Mouse (Mus musculus): ENCODE data around the gene Rhd. TPM values are rescaled to one million over a fixed set of nuclear protein-coding genes. Genes with fewer than 3 reads are reported as not detected.

The Rhd gene
- total and polyA plus RNA-seq, 2 experiments from 2014 or later: 0.19 to 0.70 TPM

- WGBS: 59% methylated on average over 5 of the region's 5 CpGs
These were observed 8.3 kb upstream of the Rhd start for GRCm38 (mm10) chr4:134856056-134856455.

GRCm38 (mm10) chr4:134856501-134856900, 7.8 kb upstream of the Rhd start:
- Histone ChIP-seq H3K9me3 (ENCODE audit: low read length) (no peaks in the 10 kb centered on the region), H3K4me2 (ENCODE audit: low read depth) (no peak overlapping the region), H3K4me3 (ENCODE audit: low read depth, low read length) (no peak overlapping the region), H3K9ac (no peak overlapping the region), H3K36me3 (ENCODE audit: insufficient read depth) (no peaks in the 10 kb centered on the region), H3K27me3 (ENCODE audit: insufficient read depth, low read length) (no peaks in the 10 kb centered on the region; the same call in 1 of the 2 replicates), H3K27ac (ENCODE audit: low read depth, low read length) (no peak overlapping the region), H3K4me1 (ENCODE audit: insufficient read depth) (0 out of 2 replicates have a peak, but pooled peaks cover under 1% of the 10 kb centered on the region)
- no peak for DNase-seq
- 35% methylated on average over 5 of the region's 5 CpGs for WGBS
- ATAC-seq: no peak
- TF ChIP-seq CTCF (IDR thresholded peaks at IDR 0.05; ENCODE audit: low read depth): no peak

More at GRCm38 (mm10) chr4:134856056-134856455, 8.3 kb upstream of the Rhd start:
- H3K36me3 ChIP-seq (ENCODE audit: insufficient read depth): no peaks in the 10 kb centered on the region
- H3K27me3 ChIP-seq (ENCODE audit: insufficient read depth, low read length): no peaks in the 10 kb centered on the region; the same call in 1 of the 2 replicates
- H3K4me1 ChIP-seq (ENCODE audit: insufficient read depth): peaks cover 5% of the 10 kb centered on the region; the same call in 1 of the 2 replicates
- TF ChIP-seq CTCF (IDR thresholded peaks at IDR 0.05; ENCODE audit: low read depth): no peak
- ATAC-seq (no peak), DNase-seq (no peak)
- no peak overlapping the region for H3K4me3 ChIP-seq (ENCODE audit: low read depth, low read length)
- no peak overlapping the region for H3K27ac ChIP-seq (ENCODE audit: low read depth, low read length)
- H3K9me3 ChIP-seq (ENCODE audit: low read length): no peaks in the 10 kb centered on the region
- no peak overlapping the region for H3K9ac ChIP-seq
- H3K4me2 ChIP-seq (ENCODE audit: low read depth): no peak overlapping the region

- DNase-seq: no peak
- Histone ChIP-seq H3K27ac (ENCODE audit: low read depth, low read length) (no peak overlapping the region), H3K9ac (no peak overlapping the region), H3K9me3 (ENCODE audit: low read length) (no peaks in the 10 kb centered on the region), H3K4me1 (ENCODE audit: insufficient read depth) (no peaks in the 10 kb centered on the region), H3K4me2 (ENCODE audit: low read depth) (no peak overlapping the region), H3K27me3 (ENCODE audit: insufficient read depth, low read length) (no peaks in the 10 kb centered on the region; the same call in 1 of the 2 replicates), H3K36me3 (ENCODE audit: insufficient read depth) (no peaks in the 10 kb centered on the region), H3K4me3 (ENCODE audit: low read depth, low read length) (no peak overlapping the region)
- 87% methylated on average over 4 of the region's 4 CpGs for WGBS
- no peak for ATAC-seq
- TF ChIP-seq CTCF (IDR thresholded peaks at IDR 0.05; ENCODE audit: low read depth): no peak
These were observed 5.8 kb upstream of the Rhd start for GRCm38 (mm10) chr4:134858494-134858893.

GRCm38 (mm10) chr4:134861884-134862283, 2.5 kb upstream of the Rhd start:
- Histone ChIP-seq H3K4me3 (ENCODE audit: low read depth, low read length) (no peak overlapping the region), H3K36me3 (ENCODE audit: insufficient read depth) (no peaks in the 10 kb centered on the region), H3K4me2 (ENCODE audit: low read depth) (no peak overlapping the region), H3K9ac (no peak overlapping the region), H3K4me1 (ENCODE audit: insufficient read depth) (no peaks in the 10 kb centered on the region), H3K27ac (ENCODE audit: low read depth, low read length) (no peak overlapping the region), H3K9me3 (ENCODE audit: low read length) (no peaks in the 10 kb centered on the region), H3K27me3 (ENCODE audit: insufficient read depth, low read length) (no peaks in the 10 kb centered on the region)
- WGBS: 84% methylated on average over 6 of the region's 6 CpGs
- DNase-seq: no peak
- ATAC-seq: no peak
- no peak for TF ChIP-seq CTCF (IDR thresholded peaks at IDR 0.05; ENCODE audit: low read depth)

GRCm38 (mm10) chr4:134862996-134863395, 1.3 kb upstream of the Rhd start:
- no peak for DNase-seq
- Histone ChIP-seq H3K27ac (ENCODE audit: low read depth, low read length) (no peak overlapping the region), H3K4me2 (ENCODE audit: low read depth) (no peak overlapping the region), H3K36me3 (ENCODE audit: insufficient read depth) (no peaks in the 10 kb centered on the region), H3K9ac (no peak overlapping the region), H3K4me1 (ENCODE audit: insufficient read depth) (no peaks in the 10 kb centered on the region), H3K27me3 (ENCODE audit: insufficient read depth, low read length) (no peaks in the 10 kb centered on the region), H3K4me3 (ENCODE audit: low read depth, low read length) (no peak overlapping the region), H3K9me3 (ENCODE audit: low read length) (no peaks in the 10 kb centered on the region)
- no peak for TF ChIP-seq CTCF (IDR thresholded peaks at IDR 0.05; ENCODE audit: low read depth)
- no peak for ATAC-seq
- 72% methylated on average over 7 of the region's 7 CpGs for WGBS

GRCm38 (mm10) chr4:134865340-134865739, 1.0 kb downstream of the Rhd start:
- 80% methylated on average over 6 of the region's 6 CpGs for WGBS
- no peak for ATAC-seq

GRCm38 (mm10) chr4:134865789-134866188, 1.5 kb downstream of the Rhd start:
- Histone ChIP-seq H3K36me3 (ENCODE audit: insufficient read depth) (no peaks in the 10 kb centered on the region), H3K9ac (no peak overlapping the region), H3K4me3 (ENCODE audit: low read depth, low read length) (no peak overlapping the region), H3K27ac (ENCODE audit: low read depth, low read length) (no peak overlapping the region), H3K4me1 (ENCODE audit: insufficient read depth) (no peaks in the 10 kb centered on the region), H3K27me3 (ENCODE audit: insufficient read depth, low read length) (peaks cover 12% of the 10 kb centered on the region), H3K9me3 (ENCODE audit: low read length) (no peaks in the 10 kb centered on the region), H3K4me2 (ENCODE audit: low read depth) (no peak overlapping the region)
- DNase-seq: no peak
- 92% methylated on average over 5 of the region's 5 CpGs for WGBS
- ATAC-seq: no peak
- TF ChIP-seq CTCF (IDR thresholded peaks at IDR 0.05; ENCODE audit: low read depth): no peak

More at GRCm38 (mm10) chr4:134865340-134865739, 1.0 kb downstream of the Rhd start:
- Histone ChIP-seq H3K4me3 (ENCODE audit: low read depth, low read length) (no peak overlapping the region), H3K4me2 (ENCODE audit: low read depth) (no peak overlapping the region), H3K27ac (ENCODE audit: low read depth, low read length) (no peak overlapping the region), H3K4me1 (ENCODE audit: insufficient read depth) (no peaks in the 10 kb centered on the region), H3K36me3 (ENCODE audit: insufficient read depth) (no peaks in the 10 kb centered on the region), H3K9me3 (ENCODE audit: low read length) (no peaks in the 10 kb centered on the region), H3K9ac (no peak overlapping the region), H3K27me3 (ENCODE audit: insufficient read depth, low read length) (peaks cover 12% of the 10 kb centered on the region)
- TF ChIP-seq CTCF (IDR thresholded peaks at IDR 0.05; ENCODE audit: low read depth): no peak
- DNase-seq: no peak
